Mouse (Mus musculus) stomach, embryonic 14.5 days (tissue): ENCODE data around the gene Dnajc3. TPM values are rescaled to one million over a fixed set of nuclear protein-coding genes. Genes with fewer than 3 reads are reported as not detected.

Experiments
- ATAC-seq: fragments of 200-750 bp; cut with Nextera tagmentation; 2 replicates; pipeline ENCODE4 v1.8.0; 2017; ENCODE audit warnings: low read depth, moderate TSS enrichment; ENCODE audit not compliant: insufficient number of reproducible peaks, insufficient read depth, low FRiP score
- H3K27ac ChIP-seq: fragments of 300-500 bp; sonication (generic); 2 replicates; pipeline ENCODE4 v1.5.1; 2014; ENCODE audit warnings: mild to moderate bottlenecking, low read length, moderate library complexity, mixed read lengths
- H3K27me3 ChIP-seq: fragments of 300-500 bp; sonication (generic); 2 replicates; pipeline ENCODE4 v1.6.1; 2014; ENCODE audit warnings: low read length, control low read depth, mixed read lengths; ENCODE audit not compliant: control insufficient read depth, insufficient read depth
- H3K36me3 ChIP-seq: fragments of 300-500 bp; sonication (generic); 2 replicates; pipeline ENCODE4 v1.6.1; 2014; ENCODE audit warnings: mild to moderate bottlenecking, control low read depth, low read length, moderate library complexity, mixed read lengths; ENCODE audit not compliant: control insufficient read depth, insufficient read depth
- H3K4me1 ChIP-seq: fragments of 300-500 bp; sonication (generic); 2 replicates; pipeline ENCODE4 v1.6.1; 2014; ENCODE audit warnings: low read length, control low read depth, mixed read lengths; ENCODE audit not compliant: control insufficient read depth, insufficient read depth
- H3K4me2 ChIP-seq: fragments of 300-500 bp; sonication (generic); replicated peaks from 2 replicates; pipeline ENCODE4 v1.6.1; 2014; ENCODE audit warnings: low read depth, low read length, control low read depth
- H3K4me3 ChIP-seq: fragments of 300-500 bp; sonication (generic); 2 replicates; pipeline ENCODE4 v1.5.1; 2014; ENCODE audit warnings: low read depth, low read length, control low read depth
- H3K9ac ChIP-seq: fragments of 300-500 bp; sonication (generic); replicated peaks from 2 replicates; pipeline ENCODE4 v1.6.1; 2014; ENCODE audit warnings: low read depth, mild to moderate bottlenecking, control low read depth, low read length, moderate library complexity, mixed read lengths
- H3K9me3 ChIP-seq: fragments of 300-500 bp; sonication (generic); 2 replicates; pipeline ENCODE4 v1.6.1; 2016; ENCODE audit warnings: low read depth, low read length, control low read depth; ENCODE audit not compliant: control insufficient read depth
- WGBS: fragments of 180-500 bp; shearing (Covaris S2); extraction: QIAGEN DNeasy Blood & Tissue Kit; methylation state at CpG from one replicate; pipeline ENCODE4 v1.1.7; 2014; 5-methylcytosine and 5-hydroxymethylcytosine counted together
- polyA plus RNA-seq: library from polyadenylated mRNA; unstranded; fragments of >200 nt; fragmentation: Nextera tagmentation; extraction: Ambion mirVana; gene quantifications from 2 replicates; pipeline ENCODE4 v1.2.1, GENCODE M21; 2014

Gene Dnajc3
- polyA plus RNA-seq, 1 experiment from 2014 or later: 35.7 TPM

DNA sequence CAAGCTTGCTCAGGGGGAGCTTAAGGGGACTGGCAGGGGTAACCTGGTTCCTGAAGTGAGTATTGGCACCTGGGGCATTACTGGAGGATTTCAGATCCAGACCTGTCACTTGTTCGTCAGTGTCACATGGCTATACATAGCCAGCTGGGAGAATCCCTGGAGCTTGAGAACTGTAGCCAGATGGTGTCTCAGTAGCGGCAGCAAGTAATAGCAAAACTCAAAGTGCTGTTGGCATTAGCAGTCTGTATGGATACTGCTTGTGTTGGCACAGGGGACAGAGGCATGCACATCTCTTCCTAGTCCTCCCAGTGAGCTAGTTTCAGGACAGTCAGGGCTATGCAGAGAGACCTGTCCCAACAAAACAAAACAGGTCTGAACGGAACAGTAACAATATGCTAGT lies 20.2 kb downstream of the Dnajc3 start:
- WGBS: 90% methylated on average over 3 of the region's 3 CpGs

DNA sequence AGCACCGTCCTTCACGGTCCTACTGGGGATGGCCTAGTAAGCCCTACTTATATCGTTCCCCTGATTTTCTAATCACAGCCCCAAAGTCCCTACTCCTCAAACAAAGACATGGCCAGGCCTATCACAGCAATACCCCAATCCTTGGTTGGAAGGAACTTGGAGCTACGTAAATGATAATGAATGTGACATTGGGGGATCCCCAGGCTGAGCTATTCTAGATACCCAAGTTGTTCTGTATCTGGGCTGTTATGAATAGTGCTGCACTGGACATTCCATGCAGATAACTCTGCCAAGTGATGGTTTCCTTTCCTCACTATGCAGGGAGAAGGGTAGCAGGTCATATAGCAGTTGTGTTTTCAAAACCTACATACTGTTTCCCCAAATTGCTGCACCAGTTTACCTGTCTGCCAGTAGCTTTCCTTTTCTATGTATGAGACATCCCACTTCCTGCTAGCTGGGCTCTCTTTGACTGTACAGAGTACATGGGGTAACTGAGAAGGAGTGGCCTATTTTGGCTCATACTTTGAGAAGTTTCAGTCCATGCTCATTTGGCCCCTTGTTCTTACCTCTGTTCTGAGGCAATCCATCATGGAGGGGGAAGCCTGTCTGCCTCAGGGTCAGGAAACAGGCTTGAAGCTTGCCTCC lies 27.7 kb downstream of the Dnajc3 start:
- Histone ChIP-seq H3K9me3 (no peaks in the 10 kb centered on the region), H3K9ac (no peak overlapping the region), H3K36me3 (peaks cover 24% of the 10 kb centered on the region), H3K4me3 (no peak overlapping the region), H3K4me2 (no peak overlapping the region), H3K27ac (no peak overlapping the region), H3K4me1 (no peaks in the 10 kb centered on the region), H3K27me3 (no peaks in the 10 kb centered on the region)
- ATAC-seq: no peak
- 90% methylated on average over 4 of the region's 4 CpGs for WGBS

More for the DNA sequence above, 20.2 kb downstream of the Dnajc3 start:
- Histone ChIP-seq H3K36me3 (peaks cover 30% of the 10 kb centered on the region), H3K27ac (no peak overlapping the region), H3K4me1 (no peaks in the 10 kb centered on the region), H3K27me3 (no peaks in the 10 kb centered on the region), H3K9ac (no peak overlapping the region), H3K4me3 (no peak overlapping the region), H3K4me2 (no peak overlapping the region), H3K9me3 (no peaks in the 10 kb centered on the region)
- ATAC-seq: no peak

DNA sequence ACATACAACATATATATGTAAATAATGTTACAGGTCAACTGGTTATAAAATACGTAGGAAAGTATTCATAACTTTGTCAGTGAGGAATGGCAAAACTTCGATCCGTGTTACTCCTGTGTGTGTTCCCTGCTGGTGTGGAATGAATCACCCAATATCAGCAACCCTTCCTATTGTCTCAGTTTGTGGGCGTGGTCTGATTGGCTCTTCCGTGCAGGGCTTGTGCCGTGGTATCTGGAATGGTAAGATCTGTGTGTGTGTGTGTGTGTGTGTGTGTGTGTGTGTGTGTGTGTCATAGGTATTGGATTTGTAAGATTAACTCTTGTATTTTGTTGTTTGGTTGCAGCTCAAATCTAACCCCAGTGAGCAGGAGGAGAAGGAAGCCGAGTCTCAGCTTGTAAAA lies 29.9 kb downstream of the Dnajc3 start:
- H3K4me3 ChIP-seq: no peak overlapping the region
- no peak overlapping the region for H3K27ac ChIP-seq
- H3K4me1 ChIP-seq: no peaks in the 10 kb centered on the region
- H3K9ac ChIP-seq: no peak overlapping the region
- H3K9me3 ChIP-seq: no peaks in the 10 kb centered on the region
- no peak overlapping the region for H3K4me2 ChIP-seq
- WGBS: 79% methylated on average over 7 of the region's 7 CpGs
- no peaks in the 10 kb centered on the region for H3K27me3 ChIP-seq
- H3K36me3 ChIP-seq: peaks cover 39% of the 10 kb centered on the region
- ATAC-seq: no peak

DNA sequence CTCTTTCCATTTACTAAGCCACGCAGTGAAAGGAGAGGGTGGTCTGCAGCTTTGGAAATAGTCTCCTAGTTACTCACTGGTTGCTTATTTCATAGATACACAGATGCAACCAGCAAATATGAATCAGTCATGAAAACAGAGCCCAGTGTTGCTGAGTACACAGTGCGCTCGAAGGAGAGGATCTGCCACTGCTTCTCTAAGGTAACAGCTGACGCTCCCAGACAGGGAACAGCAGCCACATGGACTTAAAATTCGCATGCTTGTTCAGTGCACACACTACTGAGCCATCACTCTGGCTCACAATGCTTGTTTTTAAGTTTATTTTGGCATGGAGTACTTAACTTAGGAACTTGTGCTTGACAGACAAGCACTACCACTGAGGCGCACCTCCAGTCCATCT lies 34.5 kb downstream of the Dnajc3 start:
- WGBS: 92% methylated on average over 6 of the region's 6 CpGs
- Histone ChIP-seq H3K4me3 (no peak overlapping the region), H3K27me3 (no peaks in the 10 kb centered on the region), H3K4me1 (no peaks in the 10 kb centered on the region), H3K27ac (no peak overlapping the region), H3K9ac (no peak overlapping the region), H3K9me3 (no peaks in the 10 kb centered on the region), H3K36me3 (peaks cover 64% of the 10 kb centered on the region), H3K4me2 (no peak overlapping the region)
- ATAC-seq: no peak

DNA sequence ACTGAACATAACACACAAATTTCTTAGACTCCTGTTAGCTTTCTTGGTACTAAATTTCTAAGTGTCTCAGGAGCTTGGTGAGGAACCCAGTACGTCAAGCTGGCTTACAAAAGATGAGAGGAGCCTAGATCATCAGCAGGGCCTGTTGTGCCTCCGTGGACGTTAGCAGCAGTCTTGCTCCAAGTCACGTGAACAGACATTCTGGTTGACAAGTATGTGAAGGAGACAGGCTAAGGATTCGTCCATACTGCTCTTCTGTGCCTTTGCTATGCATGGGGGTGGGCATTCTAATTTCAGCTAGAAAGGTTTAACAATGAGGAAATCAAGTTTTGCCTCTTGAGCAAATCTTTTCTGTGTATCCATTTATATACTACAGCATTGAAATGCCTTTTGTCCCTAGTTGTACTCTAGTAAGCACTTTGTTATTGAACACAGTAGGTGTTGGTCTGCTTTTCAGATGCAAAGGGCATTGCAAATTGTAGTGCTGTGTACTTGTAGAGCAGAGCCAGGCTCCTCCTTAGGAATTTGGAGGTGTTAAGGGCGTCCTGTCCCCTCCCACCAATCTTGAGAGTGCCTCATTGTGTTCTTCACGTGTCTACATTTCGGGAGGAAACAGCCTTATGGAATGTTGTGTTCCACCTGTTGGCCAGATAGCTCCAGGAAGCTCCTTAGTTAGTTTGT lies 39.5 kb downstream of the Dnajc3 start:
- 78% methylated on average over 8 of the region's 8 CpGs for WGBS
- Histone ChIP-seq H3K9ac (no peak overlapping the region), H3K27me3 (no peaks in the 10 kb centered on the region), H3K4me1 (no peaks in the 10 kb centered on the region), H3K4me3 (no peak overlapping the region), H3K9me3 (no peaks in the 10 kb centered on the region), H3K36me3 (peaks cover 50% of the 10 kb centered on the region), H3K27ac (no peak overlapping the region), H3K4me2 (no peak overlapping the region)
- ATAC-seq: no peak

DNA sequence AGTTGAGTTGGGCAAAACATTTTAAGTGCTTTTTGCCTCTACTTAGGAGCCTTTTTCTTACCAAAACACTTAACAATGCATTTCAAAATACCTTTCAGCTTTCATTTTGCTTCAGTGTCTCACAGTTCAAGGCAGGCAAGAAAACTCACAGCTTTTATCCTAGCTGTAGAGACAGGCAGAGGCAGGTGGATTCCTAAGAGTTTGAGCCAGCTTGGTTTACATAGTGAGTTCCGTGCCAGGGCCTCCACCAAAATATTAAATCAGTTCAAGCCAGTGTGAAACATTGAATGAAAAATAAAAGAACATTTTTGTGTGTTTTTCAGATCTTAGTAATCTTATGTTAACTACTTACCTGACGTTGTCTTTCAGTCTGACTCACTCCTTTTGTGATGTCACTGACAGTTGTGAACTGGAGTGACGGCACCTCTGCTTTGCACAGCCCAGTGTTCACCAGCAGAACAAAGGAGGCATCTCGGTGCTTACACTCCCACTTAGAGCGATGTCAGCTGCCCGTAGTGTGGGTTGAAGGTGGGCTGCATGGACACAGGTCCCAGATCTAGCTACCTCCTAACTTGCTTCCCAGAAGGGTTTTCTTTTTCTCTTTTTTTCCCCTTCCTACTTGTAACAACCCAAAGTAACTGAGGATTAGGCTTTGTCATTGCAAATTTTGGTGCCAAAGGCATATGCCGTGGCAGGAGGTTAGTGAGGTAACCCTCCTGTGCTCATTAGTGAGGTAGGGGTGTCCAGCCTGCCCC lies 42.0 kb downstream of the Dnajc3 start:
- no peak overlapping the region for H3K4me3 ChIP-seq
- 78% methylated on average over 7 of the region's 7 CpGs for WGBS
- no peak overlapping the region for H3K9ac ChIP-seq
- H3K27ac ChIP-seq: no peak overlapping the region
- no peaks in the 10 kb centered on the region for H3K27me3 ChIP-seq
- H3K9me3 ChIP-seq: no peaks in the 10 kb centered on the region
- no peaks in the 10 kb centered on the region for H3K4me1 ChIP-seq
- peaks cover 44% of the 10 kb centered on the region for H3K36me3 ChIP-seq
- no peak overlapping the region for H3K4me2 ChIP-seq
- no peak for ATAC-seq

DNA sequence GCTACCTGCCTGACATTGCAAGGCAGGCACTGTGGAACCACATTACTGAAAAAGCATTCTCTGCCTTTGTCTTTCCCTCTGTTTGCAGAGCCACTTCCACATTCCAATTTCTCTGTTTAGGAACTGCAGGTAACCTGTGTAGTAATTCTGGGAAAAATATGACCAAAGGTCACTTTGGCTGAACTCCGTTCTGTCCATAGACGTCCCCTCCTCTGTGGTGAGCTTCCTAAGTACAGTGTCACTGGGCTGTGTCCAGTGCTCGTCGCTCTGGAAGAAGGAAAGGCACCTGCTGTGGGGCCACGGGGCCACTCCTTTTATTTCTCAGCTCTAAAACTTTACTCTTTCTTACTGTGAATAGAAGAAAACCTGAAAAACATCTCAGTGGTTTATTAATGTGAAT lies 42.6 kb downstream of the Dnajc3 start:
- no peak overlapping the region for H3K27ac ChIP-seq
- no peak overlapping the region for H3K9ac ChIP-seq
- no peaks in the 10 kb centered on the region for H3K4me1 ChIP-seq
- 65% methylated on average over 5 of the region's 5 CpGs for WGBS
- no peak overlapping the region for H3K4me2 ChIP-seq
- no peak for ATAC-seq
- H3K9me3 ChIP-seq: no peaks in the 10 kb centered on the region
- no peaks in the 10 kb centered on the region for H3K27me3 ChIP-seq
- H3K36me3 ChIP-seq: peaks cover 38% of the 10 kb centered on the region
- no peak overlapping the region for H3K4me3 ChIP-seq

DNA sequence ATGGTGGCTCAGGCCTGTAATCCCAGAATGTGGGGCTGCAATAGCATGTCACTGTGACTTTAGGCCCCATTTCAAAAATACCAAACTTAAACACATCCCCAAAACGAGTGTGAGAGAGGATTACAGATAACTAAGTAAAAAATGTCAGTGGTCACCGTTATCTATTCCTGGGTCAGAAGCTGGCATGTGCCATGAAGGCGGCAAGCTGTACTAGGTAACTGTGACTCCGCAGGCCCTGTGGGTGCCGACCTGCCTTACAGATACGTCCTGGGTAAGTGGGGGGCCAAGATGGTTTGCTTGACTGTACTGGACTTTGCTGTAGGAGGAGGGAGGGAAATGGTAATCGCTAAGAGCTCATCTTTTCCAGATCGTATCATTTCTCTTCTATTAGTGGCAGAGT lies 43.1 kb downstream of the Dnajc3 start:
- no peaks in the 10 kb centered on the region for H3K27me3 ChIP-seq
- no peak overlapping the region for H3K4me2 ChIP-seq
- peaks cover 33% of the 10 kb centered on the region for H3K36me3 ChIP-seq
- H3K9me3 ChIP-seq: no peaks in the 10 kb centered on the region
- H3K9ac ChIP-seq: no peak overlapping the region
- 85% methylated on average over 8 of the region's 8 CpGs for WGBS
- ATAC-seq: no peak
- no peaks in the 10 kb centered on the region for H3K4me1 ChIP-seq
- H3K27ac ChIP-seq: no peak overlapping the region
- no peak overlapping the region for H3K4me3 ChIP-seq
